Mouse (Mus musculus): ENCODE data around the gene Tfeb. TPM values are rescaled to one million over a fixed set of nuclear protein-coding genes. Genes with fewer than 3 reads are reported as not detected.

Tfeb gene
- total RNA-seq, 2 experiments from 2014 or later = 6.5 to 7.5 TPM

DNA sequence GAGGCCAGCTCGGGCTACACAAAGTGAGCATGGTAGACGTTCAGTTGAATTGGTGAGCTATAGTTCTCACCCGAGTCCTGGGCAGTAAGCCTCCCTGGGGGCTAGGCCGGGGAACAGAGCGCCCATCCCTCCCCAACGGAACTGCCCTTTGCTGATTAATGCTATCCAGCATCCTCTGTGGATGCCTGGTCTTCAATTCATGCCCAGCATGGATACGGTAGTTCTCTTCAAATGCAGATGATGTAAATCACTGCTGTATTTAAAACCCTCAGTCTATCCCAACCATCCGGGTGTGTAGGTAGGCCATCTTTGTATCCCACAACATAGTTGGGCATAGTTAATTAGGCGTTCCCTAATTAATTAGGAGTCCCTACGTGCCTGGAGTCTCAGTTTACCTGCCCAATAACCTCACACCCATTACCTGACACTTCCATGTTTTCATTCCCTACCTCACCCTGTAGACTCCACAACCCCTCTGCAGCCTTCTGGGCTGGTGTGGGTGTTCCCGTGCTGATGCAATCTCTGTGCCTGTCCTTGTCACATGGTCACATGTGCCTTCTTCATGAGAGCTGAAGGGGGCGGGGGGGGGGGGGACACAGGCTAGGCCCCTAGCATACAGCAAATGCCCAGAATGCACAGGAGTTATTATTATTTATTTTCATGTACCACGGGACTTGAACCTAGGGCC lies 81.4 kb downstream of the Tfeb start:
- ATAC-seq (replicated peaks; ENCODE audit: poor library complexity) = no peak

DNA sequence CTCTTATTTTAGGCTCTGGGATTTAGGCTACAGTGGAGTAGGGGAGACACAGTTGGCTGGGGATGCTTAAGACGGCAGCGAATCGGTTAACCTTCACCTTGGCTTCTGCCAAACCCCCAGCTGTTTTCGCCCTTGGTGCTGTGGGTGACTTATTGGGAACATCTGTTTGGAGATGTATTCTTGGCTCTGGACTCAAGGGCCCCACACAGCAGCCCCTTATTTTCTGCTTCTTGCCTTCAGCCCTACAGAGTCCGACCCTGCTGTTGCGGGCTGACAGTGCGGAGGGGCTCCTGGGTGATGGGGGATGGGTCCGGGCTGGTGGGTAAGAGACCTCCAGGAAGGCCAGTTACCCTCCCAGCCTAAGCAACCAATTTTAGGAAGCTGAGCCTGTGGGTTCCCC lies 84.5 kb downstream of the Tfeb start:
- no peak for ATAC-seq (replicated peaks; ENCODE audit: poor library complexity)

GRCm38 (mm10) chr17:47831161-47831560 lies 94.3 kb downstream of the Tfeb start:
- no peak for ATAC-seq (replicated peaks; ENCODE audit: poor library complexity)

GRCm38 (mm10) chr17:47831772-47832171 lies 94.9 kb downstream of the Tfeb start:
- no peak for ATAC-seq (replicated peaks; ENCODE audit: poor library complexity)

DNA sequence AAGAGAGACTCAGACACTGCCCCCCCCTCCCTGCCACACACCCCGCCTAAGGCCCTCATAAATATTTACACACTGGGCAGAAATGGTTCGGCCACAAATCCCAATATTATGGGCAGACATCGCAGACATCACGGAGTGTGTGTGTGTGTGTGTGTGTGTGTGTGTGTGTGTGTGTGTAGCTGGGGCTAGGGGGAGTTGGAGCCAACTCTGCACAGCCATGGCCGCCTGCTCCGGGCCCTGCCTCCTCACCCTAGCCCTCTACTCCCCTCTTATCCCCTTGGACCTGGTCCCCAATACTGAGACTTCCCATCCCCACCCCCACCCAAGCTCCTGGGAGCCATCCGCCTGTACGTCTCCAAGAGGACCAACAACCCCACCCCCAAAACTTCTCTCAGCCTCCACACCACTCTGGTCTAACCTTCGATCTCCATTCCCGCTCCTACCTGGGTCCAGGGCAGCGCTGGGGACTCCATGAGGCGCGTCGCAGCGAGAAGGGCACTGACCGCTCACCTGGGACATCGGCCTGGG lies 95.7 kb downstream of the Tfeb start:
- ATAC-seq (replicated peaks; ENCODE audit: poor library complexity) = no peak

- peak; percentile 24 for ATAC-seq (replicated peaks; ENCODE audit: poor library complexity)
Observed at GRCm38 (mm10) chr17:47833029-47833627, 96.3 kb downstream of the Tfeb start.

DNA sequence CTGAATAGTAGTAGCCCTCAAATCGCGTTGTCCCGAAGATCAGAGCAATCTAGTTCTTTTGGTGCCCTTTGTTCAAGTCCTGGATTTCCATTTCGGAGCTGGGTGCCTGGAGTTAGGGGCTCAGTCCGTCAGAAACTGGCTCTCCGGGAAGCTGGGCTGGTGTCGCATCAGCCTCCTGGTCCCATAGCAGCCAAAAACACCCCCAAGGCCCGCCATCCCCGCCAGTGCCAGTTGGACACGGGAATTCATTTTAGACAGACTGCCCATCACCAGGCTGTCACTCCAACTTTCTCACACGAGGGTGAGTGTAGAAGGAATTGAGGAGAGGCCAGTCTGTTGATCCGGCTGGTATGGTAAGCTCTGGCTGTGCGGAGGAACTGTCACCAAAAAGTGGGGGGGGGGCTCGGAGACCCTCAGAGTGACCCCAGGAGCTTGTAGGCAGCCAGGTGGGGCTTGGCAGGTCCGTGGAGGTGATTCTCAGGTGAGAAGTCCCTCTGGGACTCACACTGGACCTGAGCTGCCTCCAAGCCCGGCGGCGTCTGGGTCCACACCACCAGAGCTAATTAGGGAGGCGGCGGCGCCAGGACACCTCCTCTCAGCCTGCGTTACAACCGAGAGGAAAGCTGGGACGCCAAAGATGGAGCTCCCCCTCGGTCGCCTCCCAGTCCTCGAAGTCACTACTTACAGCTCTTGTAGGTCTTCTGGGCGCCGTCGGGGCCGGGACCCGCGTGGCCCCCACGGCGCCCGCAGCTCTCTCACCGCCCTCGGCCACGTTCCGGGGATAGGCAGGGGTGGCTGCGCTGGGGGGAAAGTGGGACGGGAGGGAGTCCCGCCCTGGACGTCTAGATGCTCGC lies 97.0 kb downstream of the Tfeb start:
- no peak for ATAC-seq (replicated peaks; ENCODE audit: poor library complexity)

- no peak for ATAC-seq (replicated peaks; ENCODE audit: poor library complexity)
Observed at GRCm38 (mm10) chr17:47834482-47834767, 97.6 kb downstream of the Tfeb start, which contains the start of gene Mdfi. Mdfi (minus strand) TSS chr17:47834691.

DNA sequence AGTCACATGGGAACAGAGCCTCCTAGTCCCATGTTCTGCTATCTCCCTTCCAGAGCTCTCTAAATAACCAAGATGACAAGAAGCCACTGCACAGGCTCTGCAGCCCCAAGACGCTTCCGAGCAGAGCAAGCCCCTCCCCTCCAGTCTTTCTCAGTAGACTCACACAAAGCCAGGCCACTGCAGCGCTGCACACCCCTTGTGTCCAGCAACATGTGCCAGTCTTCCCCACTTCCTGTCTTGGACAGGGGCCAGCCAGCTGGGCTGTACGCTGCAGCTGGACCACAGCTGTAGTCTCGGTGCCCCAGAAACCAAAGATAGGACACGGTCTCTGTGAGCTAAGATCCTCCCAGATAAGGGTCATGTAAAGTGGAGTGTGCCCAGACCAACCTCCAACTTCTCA lies 101.0 kb downstream of the Tfeb start:
- peak; percentile 32; the same call in 1 of the 2 replicates for ATAC-seq (replicated peaks; ENCODE audit: poor library complexity)

- ATAC-seq (replicated peaks; ENCODE audit: poor library complexity) = no peak
Observed at GRCm38 (mm10) chr17:47841521-47841920, 104.7 kb downstream of the Tfeb start.

Other genes starting within 250 kb of the Tfeb start
- gene Taf8, start 234.7 kb upstream of the Tfeb start, total RNA-seq (2015) = 14.7 and 19.1 TPM in 2 replicates
- 32.1 and 33.4 TPM in 2 replicates for gene Taf8, start 234.7 kb upstream of the Tfeb start, total RNA-seq (2017)
- gene Ccnd3, start 232.0 kb upstream of the Tfeb start, total RNA-seq (2015) = 95.3 and 100 TPM in 2 replicates
- gene Ccnd3, start 232.0 kb upstream of the Tfeb start, total RNA-seq (2017) = 51.4 and 53.8 TPM in 2 replicates
- gene Bysl, start 125.5 kb upstream of the Tfeb start, total RNA-seq (2015) = 9.8 and 11.6 TPM in 2 replicates
- 15.4 and 16.0 TPM in 2 replicates for gene Bysl, start 125.5 kb upstream of the Tfeb start, total RNA-seq (2017)
- gene Med20, start 125.4 kb upstream of the Tfeb start, total RNA-seq (2015) = 20.4 and 23.8 TPM in 2 replicates
- gene Med20, start 125.4 kb upstream of the Tfeb start, total RNA-seq (2017) = 37.7 and 40.7 TPM in 2 replicates
- 0.56 and 2.2 TPM in 2 replicates for gene Gm20517, start 125.4 kb upstream of the Tfeb start, total RNA-seq (2015)
- 3.4 and 3.6 TPM in 2 replicates for gene Gm20517, start 125.4 kb upstream of the Tfeb start, total RNA-seq (2017)
- 4.8 and 5.9 TPM in 2 replicates for gene Usp49, start 106.3 kb upstream of the Tfeb start, total RNA-seq (2015)
- gene Usp49, start 106.3 kb upstream of the Tfeb start, total RNA-seq (2017) = 4.5 and 6.4 TPM in 2 replicates
- 194 and 226 TPM in 2 replicates for gene Tomm6, start 48.6 kb upstream of the Tfeb start, total RNA-seq (2015)
- gene Tomm6, start 48.6 kb upstream of the Tfeb start, total RNA-seq (2017) = 49.9 and 72.6 TPM in 2 replicates
- 0.22 and 0.72 TPM in 2 replicates for gene Frs3, start 48.0 kb upstream of the Tfeb start, total RNA-seq (2015)
- 0.12 and 0.61 TPM in 2 replicates for gene Frs3, start 48.0 kb upstream of the Tfeb start, total RNA-seq (2017)
- 0.54 TPM in 1 of 2 replicates, not detected in the other for gene Gm21981, start 42.6 kb upstream of the Tfeb start, total RNA-seq (2015)
- gene Gm21981, start 42.6 kb upstream of the Tfeb start, total RNA-seq (2017) = not detected in 2 replicates
- 0.15 and 0.64 TPM in 2 replicates for gene Prickle4, start 42.3 kb upstream of the Tfeb start, total RNA-seq (2015)
- gene Prickle4, start 42.3 kb upstream of the Tfeb start, total RNA-seq (2017) = 0.33 and 1.4 TPM in 2 replicates
- gene Pgc, start 10.2 kb upstream of the Tfeb start, total RNA-seq (2015) = not detected in 2 replicates
- gene Pgc, start 10.2 kb upstream of the Tfeb start, total RNA-seq (2017) = not detected in 2 replicates
- 2.9 and 4.1 TPM in 2 replicates for gene Mdfi, start 97.7 kb downstream of the Tfeb start, total RNA-seq (2015)
- gene Mdfi, start 97.7 kb downstream of the Tfeb start, total RNA-seq (2017) = 1.5 and 3.8 TPM in 2 replicates
- 20.1 and 21.3 TPM in 2 replicates for gene Foxp4, start 187.6 kb downstream of the Tfeb start, total RNA-seq (2015)
- gene Foxp4, start 187.6 kb downstream of the Tfeb start, total RNA-seq (2017) = 3.2 and 4.0 TPM in 2 replicates

Measured in megakaryocyte progenitor cell, adult 5-6 weeks (primary cell).